In the genomic region with DNA sequence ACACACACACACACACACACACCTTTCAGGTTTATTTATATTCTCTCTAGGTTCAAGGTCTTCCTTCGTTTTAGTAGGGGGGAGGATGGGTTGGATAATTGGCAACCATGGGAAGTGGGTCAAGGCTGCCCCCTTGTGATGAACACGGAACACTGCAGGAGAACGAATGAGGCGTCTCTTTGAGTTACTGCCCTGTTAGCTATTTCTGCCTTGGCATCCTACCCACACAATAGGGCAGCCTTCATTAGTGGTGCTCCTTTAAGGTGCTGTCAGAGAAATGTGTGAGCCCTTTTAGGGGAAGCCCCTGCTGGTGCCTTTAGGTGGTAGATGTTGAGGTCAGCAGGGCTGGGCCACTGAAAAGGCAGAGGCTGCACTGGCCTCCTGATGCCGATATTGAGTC, we compare ENCODE assay signal across 9 mouse cellular contexts. TPM values are rescaled to one million over a fixed set of nuclear protein-coding genes. Genes with fewer than 3 reads are reported as not detected.
DNase-seq lines count a peak whose midpoint lies in the region; ATAC-seq and TF ChIP-seq lines count a peak whose summit lies in the region.
"Had no signal": no experiment of that assay in that cellular context is flagged by ENCODE, and none has a peak within 500 bp of the region (broad histone marks: within the 10 kb centered on the region; RNA-seq: fewer than 3 reads in every experiment).

No protein-coding gene starts in this region.

- no peak overlapping the region for H3K27ac ChIP-seq in liver, embryonic 12.5 days
- H3K27ac ChIP-seq in heart, postnatal 0 days (ENCODE audit: low read depth): no peak overlapping the region
- H3K27ac ChIP-seq in limb, embryonic 10.5 days: no peak overlapping the region

- H3K9ac ChIP-seq in liver, embryonic 12.5 days: no peak overlapping the region
- no peak overlapping the region for H3K9ac ChIP-seq in heart, postnatal 0 days (replicated peaks; ENCODE audit: low read depth, low read length)

- ATAC-seq in liver, embryonic 12.5 days: no peak
- peak; percentile 28; the same call in 1 of the 2 replicates for ATAC-seq in heart, postnatal 0 days (ENCODE audit: insufficient read depth, low read depth)
- no peak for ATAC-seq in erythroid progenitor cell, adult 5-6 weeks (replicated peaks; ENCODE audit: low FRiP score, poor library complexity, severe bottlenecking)

- no peak for TF ChIP-seq EP300 in heart, postnatal 0 days (IDR thresholded peaks at IDR 0.05; ENCODE audit: low read depth)

- DNase-seq in liver: peak; percentile 14
- peak; percentile 71 for DNase-seq in Muller cell, postnatal 12 days (ENCODE audit: inconsistent ontology term)
- DNase-seq in c-Kit-positive CD71-positive TER-119-negative erythroid progenitor cells, embryonic 14.5 days (ENCODE audit: low read depth): peak; percentile 28
- DNase-seq in heart, postnatal 0 days (ENCODE audit: low spot score): peak; percentile 58
- DNase-seq in limb, embryonic 10.5 days (ENCODE audit: low spot score): peak; percentile 53
- DNase-seq in retina, postnatal 1 day: peak; percentile 72

- no peaks in the 10 kb centered on the region for H3K36me3 ChIP-seq in liver, embryonic 12.5 days
- H3K36me3 ChIP-seq in heart, postnatal 0 days (replicated peaks; ENCODE audit: control insufficient read depth, insufficient read depth, low read length): no peaks in the 10 kb centered on the region
- H3K36me3 ChIP-seq in limb, embryonic 10.5 days: no peaks in the 10 kb centered on the region

- 0 out of 2 replicates have a peak, but pooled peaks cover 5% of the 10 kb centered on the region for H3K27me3 ChIP-seq in liver, embryonic 12.5 days (replicated peaks)
- no peaks in the 10 kb centered on the region for H3K27me3 ChIP-seq in heart, postnatal 0 days (ENCODE audit: control insufficient read depth, insufficient read depth, low read length)
- H3K27me3 ChIP-seq in limb, embryonic 10.5 days (ENCODE audit: low read depth, poor library complexity, severe bottlenecking): no peaks in the 10 kb centered on the region

- H3K4me3 ChIP-seq in liver, embryonic 12.5 days: no peak overlapping the region
- no peak overlapping the region for H3K4me3 ChIP-seq in heart, postnatal 0 days (ENCODE audit: low read depth, low read length)
- H3K4me3 ChIP-seq in limb, embryonic 10.5 days: no peak overlapping the region

- TF ChIP-seq CTCF in heart, postnatal 0 days (IDR thresholded peaks at IDR 0.05; ENCODE audit: low read depth): peak; percentile 89

- no peak overlapping the region for H3K4me2 ChIP-seq in liver, embryonic 12.5 days
- no peak overlapping the region for H3K4me2 ChIP-seq in heart, postnatal 0 days (ENCODE audit: low read depth, low read length)

- no peaks in the 10 kb centered on the region for H3K9me3 ChIP-seq in liver, embryonic 12.5 days (replicated peaks)
- no peaks in the 10 kb centered on the region for H3K9me3 ChIP-seq in heart, postnatal 0 days (replicated peaks; ENCODE audit: control insufficient read depth, low read length)
- no peaks in the 10 kb centered on the region for H3K9me3 ChIP-seq in limb, embryonic 10.5 days (replicated peaks)

- WGBS in liver, embryonic 12.5 days (ENCODE audit: insufficient replicate concordance): 21% methylated on average over 5 of the region's 5 CpGs
- WGBS in heart, postnatal 0 days: 20% methylated on average over 5 of the region's 5 CpGs
- WGBS in limb, embryonic 10.5 days: 27% methylated on average over 5 of the region's 5 CpGs

- no peaks in the 10 kb centered on the region for H3K4me1 ChIP-seq in liver, embryonic 12.5 days
- peaks cover 21% of the 10 kb centered on the region for H3K4me1 ChIP-seq in heart, postnatal 0 days (ENCODE audit: control insufficient read depth, insufficient read depth)
- no peaks in the 10 kb centered on the region for H3K4me1 ChIP-seq in limb, embryonic 10.5 days

RNA-seq across cellular contexts. Expression of a gene that starts 8.7 kb away (rescaled TPM):
- polyA plus RNA-seq in liver, embryonic 12.5 days (2016; fragmentation: Nextera tagmentation; extraction: Ambion mirVana): 0.29 TPM in 1 of 2 replicates, not detected in the other
- total RNA-seq in heart, postnatal 0 days (2014; rRNA removed; ENCODE audit: low replicate concordance): not detected in 2 replicates
- not detected in 2 replicates for polyA plus RNA-seq in heart, postnatal 0 days (2015; fragmentation: Nextera tagmentation; extraction: Ambion mirVana)
- not detected in 2 replicates for polyA plus RNA-seq in limb, embryonic 10.5 days (2016; fragmentation: Nextera tagmentation; extraction: Ambion mirVana)
- not detected in 2 replicates for total RNA-seq in erythroid progenitor cell, adult 5-6 weeks (2015; ENCODE audit: low replicate concordance)
- total RNA-seq in erythroid progenitor cell, adult 5-6 weeks (2017; ENCODE audit: low replicate concordance): not detected in 2 replicates
- total RNA-seq: gastrocnemius, postnatal 36 days had no signal

RNA-seq across cellular contexts. Expression of a gene that starts 29.9 kb away (rescaled TPM):
- polyA plus RNA-seq in liver, embryonic 12.5 days (2016; fragmentation: Nextera tagmentation; extraction: Ambion mirVana): not detected in 2 replicates
- total RNA-seq in heart, postnatal 0 days (2014; rRNA removed; ENCODE audit: low replicate concordance): not detected in 2 replicates
- 0.29 and 0.42 TPM in 2 replicates for polyA plus RNA-seq in heart, postnatal 0 days (2015; fragmentation: Nextera tagmentation; extraction: Ambion mirVana)
- not detected in 2 replicates for polyA plus RNA-seq in limb, embryonic 10.5 days (2016; fragmentation: Nextera tagmentation; extraction: Ambion mirVana)
- total RNA-seq in erythroid progenitor cell, adult 5-6 weeks (2015; ENCODE audit: low replicate concordance): not detected in 2 replicates
- total RNA-seq in erythroid progenitor cell, adult 5-6 weeks (2017; ENCODE audit: low replicate concordance): not detected in 2 replicates
- total RNA-seq: gastrocnemius, postnatal 36 days had no signal

Comparison
In these comparisons a context has a peak if more than half of its experiments do, and no peak if none do; other contexts are left out.
1. DNase-seq: peak in every context shown above with its lines; median percentile 72 in retina, postnatal 1 day; 71 in Muller cell, postnatal 12 days; 58 in heart, postnatal 0 days; 53 in limb, embryonic 10.5 days; 28 in c-Kit-positive CD71-positive TER-119-negative erythroid progenitor cells, embryonic 14.5 days; 14 in liver.